Mouse (Mus musculus) kidney, postnatal 25 days (tissue): ENCODE results near the gene Btbd9.
"Not testable (repeated sequence)": the region's sequence is repeated elsewhere in the genome, so short reads cannot be mapped to it uniquely, and the experiment has no call there.

Experiments
- DNase-seq, 2 experiments: peaks; one replicate each; pipeline ENCODE4 v3.0.0; 2021; ENCODE audit warnings: mixed read lengths in 2 of 2

Gene Btbd9

DNA sequence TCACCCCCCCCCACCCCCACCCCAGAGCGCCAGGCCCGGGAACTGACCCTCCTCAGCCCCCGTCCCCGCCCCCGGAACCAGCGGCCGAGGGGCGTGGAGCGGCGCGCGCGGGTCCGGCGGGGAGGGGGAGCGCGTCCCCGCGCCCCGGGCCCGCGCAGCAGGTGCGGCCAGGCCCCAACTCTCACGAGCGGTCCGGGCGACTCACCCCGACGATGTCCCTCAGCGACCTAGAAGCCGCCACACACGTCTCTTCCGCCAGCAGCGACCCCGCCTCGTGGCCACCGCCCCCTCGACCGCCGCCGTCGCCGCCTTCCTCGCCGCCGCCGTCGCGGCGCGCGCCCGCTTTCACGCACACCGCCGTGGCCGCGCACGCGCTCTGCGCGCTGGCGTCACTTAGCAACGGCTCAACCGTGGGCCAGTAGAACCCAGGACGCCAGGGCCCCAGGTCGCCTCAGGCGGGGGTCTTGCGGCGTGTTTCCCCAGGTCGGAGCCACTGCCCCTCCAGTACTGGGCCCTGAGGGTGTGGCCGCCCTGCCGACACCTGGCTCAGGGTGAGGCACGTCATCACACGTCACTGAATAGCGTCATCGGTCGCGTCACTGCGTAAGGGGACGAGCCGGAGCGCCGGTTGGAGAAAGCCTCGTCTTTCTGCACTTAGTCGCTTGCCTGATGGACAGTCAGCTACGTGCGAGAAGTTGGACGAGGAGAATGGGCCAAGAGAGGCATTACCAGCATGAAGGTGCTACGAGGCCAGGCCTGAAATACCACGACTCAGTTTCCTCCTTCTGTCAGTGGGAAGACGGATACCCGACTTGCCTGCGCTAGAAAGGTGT lies at the start of gene Btbd9:
TSS of gene Btbd9 (minus strand) at position 548 of the 833 bp plus-strand sequence.
- peak; percentile 95 to 96 for DNase-seq

- not testable (repeated sequence) for DNase-seq
Measured at GRCm38 (mm10) chr17:30624132-30624531, 47.8 kb upstream of the Btbd9 start, which contains the start of gene Dnah8. Gene Dnah8, plus strand, starts transcription at chr17:30624354.

- DNase-seq, result peak in 1 of 2 experiments; percentile 8
Measured at GRCm38 (mm10) chr17:30623200-30623599, 46.9 kb upstream of the Btbd9 start.

GRCm38 (mm10) chr17:30621450-30621849 lies 45.2 kb upstream of the Btbd9 start:
- DNase-seq, result peak in 1 of 2 experiments; percentile 17

- DNase-seq, result no peak
Measured at GRCm38 (mm10) chr17:30620548-30620947, 44.3 kb upstream of the Btbd9 start.

DNA sequence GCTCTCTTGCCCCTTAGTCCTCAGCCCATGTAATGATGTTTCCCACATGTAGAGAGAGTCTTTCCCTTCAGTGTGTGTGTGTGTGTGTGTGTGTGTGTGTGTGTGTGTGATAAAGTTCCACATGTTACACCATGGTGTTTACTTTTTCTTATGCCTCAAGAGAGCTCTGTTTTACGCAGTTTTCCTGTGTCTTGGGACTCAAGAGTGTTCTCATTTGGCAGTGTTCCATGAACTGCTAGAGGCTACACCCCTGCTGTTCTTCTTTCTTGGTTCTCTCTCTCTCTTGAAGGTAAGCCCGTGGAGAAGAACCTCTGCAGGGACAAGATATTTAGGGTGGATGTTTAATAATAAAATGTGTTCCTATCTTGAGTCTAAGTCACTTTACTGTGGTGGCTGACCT lies 42.9 kb upstream of the Btbd9 start:
- DNase-seq, result no peak

DNA sequence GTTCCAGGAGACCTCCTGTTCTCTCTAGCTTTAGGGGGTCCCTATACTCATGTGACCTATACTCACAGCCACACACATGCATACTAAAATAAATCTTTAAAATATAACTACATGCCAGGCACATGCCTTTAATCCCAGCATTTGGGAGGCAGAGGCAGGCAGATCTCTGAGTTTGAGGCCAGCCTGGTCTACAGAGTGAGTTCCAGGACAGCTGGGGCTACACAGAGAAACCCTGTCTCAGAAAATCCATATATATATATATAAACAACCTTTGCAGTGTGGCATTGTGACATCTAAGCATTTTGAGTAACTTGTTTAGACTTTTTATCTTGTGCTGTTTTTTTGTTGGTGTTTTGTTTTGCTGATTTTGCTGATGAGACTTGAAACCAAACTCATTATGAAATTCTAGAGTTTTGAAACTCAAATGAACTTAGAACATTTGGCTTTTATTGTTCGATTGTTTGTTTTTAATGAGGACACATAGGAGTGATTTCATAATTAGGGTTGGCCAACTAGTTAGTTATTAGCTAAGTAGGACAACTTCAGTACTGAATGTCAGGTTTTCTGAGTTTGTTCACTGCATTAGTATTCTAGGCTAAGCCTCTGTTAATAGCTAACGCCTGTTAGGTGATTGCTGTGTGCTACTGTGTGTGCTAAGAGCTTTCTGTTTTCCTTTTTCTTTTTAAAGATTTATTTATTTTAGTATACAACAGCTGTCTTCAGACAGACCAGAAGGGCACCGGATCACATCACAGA lies 42.0 kb upstream of the Btbd9 start:
- DNase-seq, result no peak

DNA sequence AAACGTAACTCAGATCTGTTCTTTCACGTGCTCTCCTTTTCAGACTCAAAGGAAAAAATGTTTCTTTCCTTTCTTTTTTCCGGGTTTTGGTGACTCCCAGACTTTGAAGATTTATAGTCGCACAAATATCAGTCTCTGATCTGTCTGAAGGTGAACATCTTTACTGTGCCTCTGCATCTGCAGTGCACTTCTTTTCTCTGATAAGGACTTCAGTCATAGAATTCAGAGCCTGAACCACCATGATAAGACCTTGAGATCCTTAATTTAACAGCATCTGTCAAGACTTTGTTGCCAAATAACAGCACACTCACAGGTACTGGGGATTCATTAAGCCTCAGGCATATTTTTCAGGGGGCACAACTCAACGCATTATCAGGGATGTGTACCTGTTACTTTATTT lies 39.9 kb upstream of the Btbd9 start:
- no peak for DNase-seq

DNA sequence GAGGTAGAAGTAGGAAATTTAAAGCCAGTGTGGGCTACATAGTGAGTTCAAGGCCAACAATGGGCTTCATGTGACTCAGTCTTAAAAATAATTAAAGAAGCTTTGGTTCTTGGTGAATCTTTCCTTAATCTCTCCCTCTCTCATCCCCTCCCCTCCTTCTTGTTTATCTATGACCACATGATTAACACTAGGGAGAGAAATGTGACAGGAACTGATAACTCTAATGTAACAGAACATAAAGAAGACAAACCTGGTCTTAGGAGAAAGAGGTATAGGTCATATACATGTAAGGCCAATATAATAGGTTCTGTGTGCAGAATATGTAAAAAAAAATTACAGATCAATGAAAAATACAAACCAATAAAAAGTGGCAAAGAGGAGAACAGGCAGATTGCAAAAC lies 37.1 kb upstream of the Btbd9 start:
- no peak for DNase-seq

DNA sequence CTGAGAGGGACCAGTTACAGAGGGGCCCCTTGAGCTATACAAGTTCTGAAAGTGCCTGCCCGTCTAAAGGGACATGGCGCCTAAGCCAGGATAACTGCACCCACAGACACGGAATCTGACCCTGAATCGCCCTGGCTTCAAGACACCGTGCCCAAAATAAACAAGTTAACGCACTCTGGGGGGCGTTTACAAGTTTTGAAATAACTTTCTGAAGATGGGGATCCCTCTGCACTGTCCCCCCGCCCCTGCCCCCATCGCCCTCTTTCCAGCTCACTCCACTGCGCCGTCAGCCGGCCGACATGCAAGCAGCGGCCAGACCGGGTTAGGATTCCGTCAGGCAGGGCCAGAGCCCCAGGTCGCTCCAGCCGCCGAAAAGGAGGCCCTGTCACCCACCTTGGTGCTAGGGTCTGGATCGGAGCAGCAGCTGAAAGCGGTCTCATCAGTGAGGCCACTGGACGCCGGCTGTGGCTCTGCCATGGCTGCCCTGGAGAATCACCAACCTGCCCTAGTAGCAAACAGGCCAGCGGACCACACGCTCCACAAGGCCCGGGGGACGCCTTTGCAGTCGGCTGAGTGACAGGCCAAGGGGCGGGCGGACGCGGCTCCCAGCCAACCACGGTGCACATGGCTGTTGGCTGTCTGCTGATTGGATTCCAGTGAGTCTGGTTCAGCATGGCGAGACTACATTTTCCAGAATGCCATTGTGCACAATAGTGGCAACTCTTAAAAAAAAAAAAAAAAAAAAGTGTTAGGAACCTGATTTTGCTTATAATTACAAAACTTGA lies 36.0 kb upstream of the Btbd9 start:
- DNase-seq, result peak; percentile 100

- peak in 1 of 2 experiments; percentile 18 for DNase-seq
Measured at GRCm38 (mm10) chr17:30611221-30612074, 35.2 kb upstream of the Btbd9 start.

GRCm38 (mm10) chr17:30610739-30611138 lies 34.5 kb upstream of the Btbd9 start:
- peak in 1 of 2 experiments; percentile 16 for DNase-seq

DNA sequence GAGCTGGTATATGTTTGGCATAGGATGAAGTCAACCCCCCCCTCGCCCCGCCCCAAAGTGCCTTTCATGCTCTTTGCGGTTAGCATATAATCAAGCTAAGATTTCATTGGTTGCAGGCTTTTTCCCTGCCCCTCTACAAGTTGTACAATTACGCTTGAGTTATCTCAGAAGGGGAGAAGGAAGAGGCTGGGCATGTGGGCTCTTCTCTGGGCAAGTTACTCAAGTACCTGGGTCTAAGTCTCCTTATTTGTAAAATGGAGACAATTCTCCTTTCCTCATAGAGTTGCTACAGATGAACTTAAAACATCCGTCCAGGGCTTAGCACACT lies 33.7 kb upstream of the Btbd9 start:
- no peak for DNase-seq

DNA sequence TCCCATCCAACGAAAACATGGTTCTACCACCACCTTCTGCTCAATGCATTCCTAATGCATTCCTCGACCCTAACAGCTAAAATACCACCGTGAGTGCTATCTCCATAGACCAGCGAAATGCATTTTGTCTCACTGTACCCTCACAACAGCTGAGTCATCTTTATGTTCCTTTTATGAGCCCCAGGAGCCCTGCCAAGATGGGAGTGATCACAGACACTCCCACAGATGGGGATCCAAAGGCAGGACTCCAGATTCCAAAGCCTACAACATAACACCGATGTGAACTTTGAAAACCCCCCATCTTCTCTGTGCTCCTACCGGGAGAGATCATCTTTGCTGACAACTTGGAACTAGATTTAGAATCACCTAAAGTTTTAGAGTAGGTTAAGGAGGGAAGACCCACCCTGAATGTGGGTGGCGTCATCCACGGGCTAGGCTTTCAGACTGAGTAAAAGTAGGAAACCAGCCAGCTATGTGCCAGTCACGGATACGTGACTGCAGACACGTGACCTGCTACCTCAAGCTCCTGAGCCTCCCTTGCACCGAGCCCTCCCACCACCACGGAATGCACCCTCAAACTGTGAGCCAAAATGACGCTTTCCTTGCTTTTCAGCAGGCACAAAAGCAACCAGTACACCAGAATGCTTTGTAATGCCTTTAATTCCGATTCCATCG lies 33.2 kb upstream of the Btbd9 start:
- DNase-seq, result peak; percentile 40 to 51

DNA sequence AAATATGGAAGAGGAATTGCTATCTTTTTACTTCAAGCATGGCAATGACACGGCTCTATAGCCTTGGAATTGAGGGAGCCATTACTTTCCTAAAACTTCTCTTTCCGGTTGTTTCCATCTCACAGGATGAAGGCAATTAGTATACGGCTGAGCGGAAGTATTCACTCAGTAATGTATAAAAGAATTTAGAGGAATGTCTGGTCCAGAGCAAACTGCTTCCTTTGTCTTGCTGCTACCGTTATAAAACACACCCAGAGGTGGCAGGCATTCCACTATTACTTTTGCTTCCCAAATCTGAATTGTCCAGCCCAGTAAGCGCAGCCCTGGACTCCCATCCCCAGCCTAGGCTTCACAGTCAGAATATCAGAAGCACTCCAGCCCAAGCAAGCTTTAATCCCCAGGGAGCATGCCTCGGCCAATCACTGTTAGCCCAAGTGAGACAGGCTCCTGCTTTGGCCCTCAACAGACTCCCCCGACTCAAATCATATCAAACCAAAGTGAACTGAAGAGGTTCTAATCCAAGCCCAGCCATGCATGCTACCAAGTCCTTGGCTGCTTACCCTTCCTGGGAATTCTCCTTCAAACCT lies 31.7 kb upstream of the Btbd9 start:
- DNase-seq, result peak in 1 of 2 experiments; percentile 30

DNA sequence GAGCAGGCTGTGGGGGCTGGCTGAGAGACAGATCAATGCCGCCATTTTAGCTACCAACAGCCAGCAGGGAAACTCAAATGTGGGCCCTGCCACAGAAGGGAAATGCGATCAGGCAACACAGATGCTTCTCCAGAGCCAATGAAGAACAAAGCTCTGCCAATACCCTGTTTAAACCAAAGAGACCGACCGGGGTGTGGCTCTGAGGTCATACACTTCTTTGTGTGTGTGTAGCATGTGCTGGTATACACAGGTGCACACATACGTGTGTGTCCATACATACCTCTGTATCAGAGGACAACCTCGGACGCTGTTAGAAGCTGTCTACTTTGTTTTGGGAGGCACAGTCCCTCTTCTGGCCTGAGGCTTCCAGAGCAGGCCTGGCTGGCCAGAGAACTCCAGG lies 31.0 kb upstream of the Btbd9 start:
- DNase-seq, result peak in 1 of 2 experiments; percentile 40

GRCm38 (mm10) chr17:30606634-30607081 lies 30.4 kb upstream of the Btbd9 start:
- DNase-seq, result peak in 1 of 2 experiments; percentile 42

- peak in 1 of 2 experiments; percentile 33 for DNase-seq
Measured at GRCm38 (mm10) chr17:30606206-30606605, 29.9 kb upstream of the Btbd9 start.

- DNase-seq, result peak in 1 of 2 experiments; percentile 29
Measured at GRCm38 (mm10) chr17:30605001-30605400, 28.7 kb upstream of the Btbd9 start.

GRCm38 (mm10) chr17:30604296-30604695 lies 28.0 kb upstream of the Btbd9 start:
- no peak for DNase-seq

DNA sequence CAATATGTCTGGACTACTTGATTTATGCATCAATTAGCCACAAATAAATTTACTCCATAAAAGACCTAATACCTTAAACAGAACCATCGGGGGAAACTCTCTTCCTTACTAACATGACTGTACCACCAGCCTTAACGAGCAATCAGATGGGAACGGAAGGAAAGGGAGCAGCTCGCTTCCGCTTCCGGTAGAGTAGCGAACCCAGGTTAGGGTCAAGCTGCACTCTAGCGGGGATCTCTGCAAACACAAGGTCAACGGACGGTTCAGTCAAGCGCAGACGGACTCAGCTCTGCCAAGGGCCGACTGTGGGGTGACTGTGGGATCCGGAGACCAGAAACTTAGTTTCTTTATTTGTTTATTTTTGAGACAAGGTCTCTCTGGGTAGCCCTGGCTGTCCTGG lies 25.9 kb upstream of the Btbd9 start:
- DNase-seq, result no peak
